Mouse (Mus musculus): ENCODE results near the gene Taf13. TPM values are rescaled to one million over a fixed set of nuclear protein-coding genes. Genes with fewer than 3 reads are reported as not detected.

Taf13 gene
- total RNA-seq, 2 experiments from 2014 or later: 20.4 to 23.0 TPM

GRCm38 (mm10) chr3:108572309-108573010, 962 bp downstream of the Taf13 start:
- DNase-seq (ENCODE audit: low spot score in 2 of 2): no peak

DNA sequence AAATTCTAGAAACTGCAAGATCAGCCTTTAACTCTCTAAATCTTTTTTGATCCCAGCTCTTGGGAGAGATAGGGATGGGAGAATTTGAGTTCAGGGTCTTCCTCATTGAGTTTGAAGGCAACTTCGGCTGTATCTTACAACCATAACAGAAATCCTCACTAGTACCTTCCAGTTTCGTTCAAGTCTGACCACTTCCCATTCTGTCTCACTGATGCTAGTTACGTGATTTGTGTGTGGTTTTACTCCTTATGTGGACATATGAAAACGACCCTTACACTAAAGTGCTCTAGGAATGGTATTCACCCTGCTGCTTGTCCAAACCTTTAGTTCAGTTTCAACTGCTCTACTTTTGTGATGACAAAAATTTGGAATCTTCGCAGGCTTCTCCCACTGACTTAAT, 2.5 kb downstream of the Taf13 start:
- DNase-seq (ENCODE audit: low spot score in 2 of 2): no peak

GRCm38 (mm10) chr3:108584580-108584979, 13.1 kb downstream of the Taf13 start:
- DNase-seq (ENCODE audit: low spot score in 2 of 2): no peak

DNA sequence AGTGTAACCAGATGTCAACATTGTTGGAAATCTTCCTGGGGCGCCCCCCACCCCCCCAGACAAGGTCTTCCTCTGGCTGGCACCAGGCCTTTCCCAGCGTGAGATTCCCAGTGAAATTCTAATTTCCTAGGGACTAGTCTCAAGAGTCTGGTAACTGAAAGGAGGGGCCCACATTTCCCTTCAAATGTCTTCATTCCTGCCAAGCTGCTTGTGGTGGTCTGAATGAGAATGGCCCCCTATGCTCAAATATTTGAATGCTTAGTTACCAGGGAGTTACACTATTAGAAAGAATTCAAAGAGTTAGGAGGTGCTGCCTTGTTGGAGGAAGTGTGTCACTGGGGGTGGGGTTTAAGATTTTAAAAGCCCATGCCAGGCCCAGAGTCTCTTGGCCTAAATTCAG, 16.9 kb downstream of the Taf13 start:
- DNase-seq (ENCODE audit: low spot score in 2 of 2): no peak

GRCm38 (mm10) chr3:108590786-108591529, 19.5 kb downstream of the Taf13 start, which contains the start of gene Wdr47:
Wdr47 (plus strand) TSS chr3:108591279.
- peak; percentile 95 to 96 for DNase-seq (ENCODE audit: low spot score in 2 of 2)

- DNase-seq (ENCODE audit: low spot score in 2 of 2): peak in 1 of 2 experiments; percentile 30
Measured at GRCm38 (mm10) chr3:108591530-108592522, 20.3 kb downstream of the Taf13 start.

GRCm38 (mm10) chr3:108608906-108609305, 37.4 kb downstream of the Taf13 start:
- DNase-seq (ENCODE audit: low spot score in 2 of 2): no peak

Small RNAs within 50 kb of the gene (microRNA-seq; reads per million reads assigned to microRNA genes)
- gene Gm22860: 0 reads per million in 2 experiments

Other genes starting within 250 kb of the Taf13 start
- under 1 TPM; 0.86 to 0.99 TPM for gene Mybphl, start 206.8 kb upstream of the Taf13 start, total RNA-seq (2021)
- gene Psrc1, start 187.9 kb upstream of the Taf13 start, total RNA-seq (2021): 10 to 100 TPM; 23.2 to 25.0 TPM
- 100 to 1,000 TPM; 172 to 173 TPM for gene Celsr2, start 156.1 kb upstream of the Taf13 start, total RNA-seq (2021)
- 100 to 1,000 TPM; 205 to 221 TPM for gene Sars, start 126.5 kb upstream of the Taf13 start, total RNA-seq (2021)
- gene 1700013F07Rik, start 37.5 kb upstream of the Taf13 start, total RNA-seq (2021): 1 to 10 TPM; 3.1 TPM
- 10 to 100 TPM; 25.3 to 32.2 TPM for gene 5330417C22Rik, start 35.2 kb upstream of the Taf13 start, total RNA-seq (2021)
- gene Tmem167b, start 9.2 kb upstream of the Taf13 start, total RNA-seq (2021): 10 to 100 TPM; 56.7 to 58.7 TPM
- gene Wdr47, start 19.6 kb downstream of the Taf13 start, total RNA-seq (2021): 100 to 1,000 TPM; 112 to 128 TPM
- gene Clcc1, start 82.2 kb downstream of the Taf13 start, total RNA-seq (2021): 10 to 100 TPM; 29.6 to 33.2 TPM
- gene Gpsm2, start 150.6 kb downstream of the Taf13 start, total RNA-seq (2021): 10 to 100 TPM; 10.8 to 14.1 TPM
- gene Aknad1, start 168.0 kb downstream of the Taf13 start, total RNA-seq (2021): not detected